Mouse (Mus musculus): ENCODE measurements around the gene Rab31.

DNA sequence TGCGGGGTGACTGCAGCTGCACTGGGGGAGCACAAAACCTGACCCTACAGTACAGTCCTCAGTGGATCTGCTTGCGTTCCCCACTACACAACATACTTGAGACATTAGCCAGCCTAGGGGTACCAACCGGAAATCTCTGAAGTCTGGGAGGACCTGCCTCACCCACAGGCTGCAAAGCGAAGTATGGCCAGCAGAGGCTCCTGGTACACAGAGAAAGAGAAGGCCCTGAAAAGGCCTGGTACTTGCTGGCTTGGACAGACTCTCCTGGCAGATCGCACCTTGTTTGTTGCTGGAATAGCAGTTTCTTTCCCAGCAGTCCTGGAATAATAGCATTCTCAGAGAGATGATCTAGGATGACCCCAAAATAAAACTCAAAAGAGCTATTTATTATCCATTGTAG lies 66.3 kb downstream of the Rab31 start:
- TF ChIP-seq EP300 (optimal IDR thresholded peaks at IDR 0.05), result no peak
- peak; percentile 81 for TF ChIP-seq CTCF (IDR thresholded peaks at IDR 0.05; ENCODE audit: low read depth)

Measured in stomach, postnatal 0 days (tissue).